Mouse (Mus musculus) stomach, adult 2 months (tissue): Measurements from ENCODE around the gene Asl. TPM values are rescaled to one million over a fixed set of nuclear protein-coding genes. Genes with fewer than 3 reads are reported as not detected.

ENCODE experiments used
- polyA plus RNA-seq: library from polyadenylated mRNA; depleted of rRNA; stranded (reverse); fragments of >200 nt; gene quantifications from 2 replicates; pipeline ENCODE4 v1.2.3, GENCODE M21; 2012; rRNA removed

Asl gene
- 11.9 and 15.0 TPM in 2 replicates for polyA plus RNA-seq

GRCm38 (mm10) chr5:130029142-130029897 lies at the start of gene Asl, which contains the start of gene Crcp:
Asl (minus strand) TSS chr5:130029247.
Crcp (plus strand) TSS chr5:130029290.

GRCm38 (mm10) chr5:130073026-130073425 lies 44.0 kb upstream of the Asl start, which contains the start of gene Tpst1:
Tpst1 (plus strand) TSS chr5:130073326.

DNA sequence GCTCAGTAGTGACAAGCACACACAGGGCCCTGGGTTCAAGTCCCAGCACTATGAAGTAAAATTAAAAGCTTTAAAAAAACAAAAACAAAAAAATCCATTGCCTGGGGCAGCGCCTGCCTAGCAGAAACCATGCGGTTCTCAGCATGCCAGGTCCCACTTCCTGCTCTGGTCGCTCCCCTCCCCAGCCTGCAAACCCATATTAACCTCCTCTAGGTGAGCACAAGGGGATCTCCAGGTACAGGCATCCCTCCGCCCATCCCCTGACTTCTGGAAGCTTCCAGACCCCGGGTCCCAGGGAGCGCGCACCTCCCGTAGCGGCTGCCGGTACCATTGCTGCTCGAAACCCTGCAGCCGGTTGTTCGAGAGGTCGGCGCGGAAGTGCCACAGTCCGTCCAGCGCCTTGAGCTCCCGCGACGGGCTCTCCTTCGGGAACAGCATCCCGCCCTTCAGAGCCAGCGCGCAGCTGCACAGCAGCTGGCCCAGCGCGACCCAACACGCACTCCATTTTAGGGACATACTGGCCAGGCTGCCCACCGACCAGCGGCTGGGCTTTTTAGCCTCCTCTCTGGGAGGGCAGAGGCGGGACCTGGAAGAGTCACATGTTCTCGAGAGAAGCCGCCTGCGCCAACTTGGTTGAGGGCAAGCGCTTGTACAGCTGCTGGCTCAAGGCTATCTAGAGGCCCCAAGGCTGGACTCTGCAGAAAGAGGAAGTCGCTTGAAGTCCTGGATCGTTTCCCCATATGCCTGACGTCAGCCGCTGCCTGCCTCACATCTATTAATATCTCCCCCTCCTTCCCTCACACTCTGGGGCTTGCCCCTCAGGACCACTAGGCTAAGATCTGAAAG lies 26.5 kb downstream of the Asl start, which contains the start of gene Gusb:
Gene Gusb, minus strand, starts transcription at position 749 of the 846 bp plus-strand sequence.

Other genes with a start within 250 kb of the Asl start
- gene Psph, start 241.8 kb downstream of the Asl start, polyA plus RNA-seq: 11.9 and 13.8 TPM in 2 replicates
- gene Sumf2, start 182.3 kb downstream of the Asl start, polyA plus RNA-seq: 5.2 and 5.6 TPM in 2 replicates
- gene Chchd2, start 141.8 kb downstream of the Asl start, polyA plus RNA-seq: 1,057 and 2,189 TPM in 2 replicates
- 0.40 and 0.51 TPM in 2 replicates for gene Zbed5, start 133.5 kb downstream of the Asl start, polyA plus RNA-seq
- 0.41 and 0.74 TPM in 2 replicates for gene Phkg1, start 130.7 kb downstream of the Asl start, polyA plus RNA-seq
- gene Nupr1l, start 120.7 kb downstream of the Asl start, polyA plus RNA-seq: 3.4 and 4.2 TPM in 2 replicates
- gene Vkorc1l1, start 87.3 kb downstream of the Asl start, polyA plus RNA-seq: 3.9 and 6.9 TPM in 2 replicates
- gene Gusb, start 26.2 kb downstream of the Asl start, polyA plus RNA-seq: 9.3 and 9.4 TPM in 2 replicates
- gene Crcp, start within 50 bp of the Asl start, polyA plus RNA-seq: 2.5 and 2.9 TPM in 2 replicates
- gene Tpst1, start 44.1 kb upstream of the Asl start, polyA plus RNA-seq: 6.8 and 7.0 TPM in 2 replicates
- gene Kctd7, start 115.6 kb upstream of the Asl start, polyA plus RNA-seq: 1.4 and 2.8 TPM in 2 replicates
- 13.9 and 14.9 TPM in 2 replicates for gene Rabgef1, start 142.6 kb upstream of the Asl start, polyA plus RNA-seq
- gene Tmem248, start 187.8 kb upstream of the Asl start, polyA plus RNA-seq: 16.6 and 20.0 TPM in 2 replicates
- gene Sbds, start 226.3 kb upstream of the Asl start, polyA plus RNA-seq: 12.9 and 15.0 TPM in 2 replicates
- 2.2 and 2.7 TPM in 2 replicates for gene Tyw1, start 226.4 kb upstream of the Asl start, polyA plus RNA-seq